Mouse (Mus musculus): Measurements from ENCODE around the gene Dars2.

Dars2 gene

GRCm38 (mm10) chr1:161070352-161071271 lies at the start of gene Dars2, which contains the start of gene Cenpl:
Dars2 (minus strand) TSS chr1:161070658.
Cenpl (plus strand) TSS chr1:161070713.
- peak; percentile 92 for DNase-seq (ENCODE audit: low spot score)

- DNase-seq (ENCODE audit: low spot score), result no peak
Observed at GRCm38 (mm10) chr1:161114591-161114990, 44.1 kb upstream of the Dars2 start.

GRCm38 (mm10) chr1:161109216-161109615 lies 38.8 kb upstream of the Dars2 start:
- no peak for DNase-seq (ENCODE audit: low spot score)

- DNase-seq (ENCODE audit: low spot score), result no peak
Observed at GRCm38 (mm10) chr1:161103842-161104241, 33.4 kb upstream of the Dars2 start.

- DNase-seq (ENCODE audit: low spot score), result no peak
Observed at GRCm38 (mm10) chr1:161099721-161100405, 29.4 kb upstream of the Dars2 start.

GRCm38 (mm10) chr1:161077243-161077642 lies 6.8 kb upstream of the Dars2 start:
- DNase-seq (ENCODE audit: low spot score), result no peak

- no peak for DNase-seq (ENCODE audit: low spot score)
Observed at GRCm38 (mm10) chr1:161076238-161076637, 5.8 kb upstream of the Dars2 start.

- no peak for DNase-seq (ENCODE audit: low spot score)
Observed at GRCm38 (mm10) chr1:161071272-161071620, 788 bp upstream of the Dars2 start.

GRCm38 (mm10) chr1:161063351-161063750 lies 7.1 kb downstream of the Dars2 start:
- no peak for DNase-seq (ENCODE audit: low spot score)

GRCm38 (mm10) chr1:161057164-161057563 lies 13.3 kb downstream of the Dars2 start:
- no peak for DNase-seq (ENCODE audit: low spot score)

GRCm38 (mm10) chr1:161046972-161047371 lies 23.5 kb downstream of the Dars2 start:
- no peak for DNase-seq (ENCODE audit: low spot score)

GRCm38 (mm10) chr1:161041261-161042020 lies 29.0 kb downstream of the Dars2 start:
- DNase-seq (ENCODE audit: low spot score), result no peak

- no peak for DNase-seq (ENCODE audit: low spot score)
Observed at GRCm38 (mm10) chr1:161040855-161041254, 29.6 kb downstream of the Dars2 start.

- no peak for DNase-seq (ENCODE audit: low spot score)
Observed at GRCm38 (mm10) chr1:161040426-161040770, 30.1 kb downstream of the Dars2 start.

- DNase-seq (ENCODE audit: low spot score), result no peak
Observed at GRCm38 (mm10) chr1:161039741-161040425, 30.6 kb downstream of the Dars2 start.

- DNase-seq (ENCODE audit: low spot score), result no peak
Observed at GRCm38 (mm10) chr1:161038968-161039721, 31.3 kb downstream of the Dars2 start.

GRCm38 (mm10) chr1:161038004-161038403 lies 32.5 kb downstream of the Dars2 start:
- no peak for DNase-seq (ENCODE audit: low spot score)

- DNase-seq (ENCODE audit: low spot score), result no peak
Observed at GRCm38 (mm10) chr1:161037599-161037998, 32.9 kb downstream of the Dars2 start.

GRCm38 (mm10) chr1:161037026-161037425 lies 33.4 kb downstream of the Dars2 start:
- no peak for DNase-seq (ENCODE audit: low spot score)

- DNase-seq (ENCODE audit: low spot score), result no peak
Observed at GRCm38 (mm10) chr1:161036411-161036841, 34.0 kb downstream of the Dars2 start.

- no peak for DNase-seq (ENCODE audit: low spot score)
Observed at GRCm38 (mm10) chr1:161035786-161036404, 34.6 kb downstream of the Dars2 start.
